Mouse (Mus musculus) gastrocnemius, adult 8-10 months (tissue): Measurements from ENCODE around the gene Lcn2. TPM values are rescaled to one million over a fixed set of nuclear protein-coding genes. Genes with fewer than 3 reads are reported as not detected.

Experiments
- DNase-seq, 2 experiments: peaks; one replicate each; pipeline ENCODE4 v3.0.0; 2022; ENCODE audit warnings: low spot score in 2 of 2
- total RNA-seq, 4 experiments: library from RNA; stranded (reverse); gene quantifications; 2 replicates each; pipeline ENCODE4 v1.2.4; 2022

Lcn2 gene
- total RNA-seq, 4 experiments from 2014 or later: 0.65 to 1.9 TPM; not detected in 2

DNA sequence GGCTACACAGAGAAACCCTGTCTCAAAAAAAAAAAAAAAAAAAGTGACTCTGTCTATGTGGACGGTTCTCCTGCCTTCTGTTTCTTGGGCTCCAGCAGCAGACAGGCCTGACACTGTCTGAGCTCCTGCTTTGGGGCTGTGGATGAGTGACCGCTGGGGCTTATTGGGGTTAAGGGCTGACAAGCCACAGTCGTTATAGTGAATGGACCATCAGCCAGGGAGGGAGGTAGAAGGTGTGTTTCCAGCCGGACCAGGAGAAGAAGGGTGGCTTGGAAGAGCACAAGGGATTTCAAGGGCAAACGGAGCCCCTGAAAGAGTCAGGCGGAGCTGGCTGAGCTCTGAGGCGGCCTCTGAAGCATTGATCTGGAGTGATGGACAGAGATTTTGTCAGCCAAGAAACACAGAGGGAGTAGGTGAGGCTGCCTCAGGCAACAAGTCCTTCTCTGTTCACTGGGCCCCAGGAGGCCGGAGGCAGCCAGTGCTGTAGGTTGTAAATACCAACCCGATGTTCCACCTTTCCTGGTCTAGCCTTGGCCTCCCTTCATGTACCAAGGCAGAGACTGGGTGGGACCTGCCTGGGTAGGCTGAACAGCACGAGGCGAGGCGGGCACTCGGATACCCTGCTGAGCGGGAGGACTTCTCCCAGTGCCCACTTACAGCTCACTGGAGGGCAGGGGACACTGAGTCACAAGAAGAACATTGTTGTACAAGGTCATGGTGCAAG lies 43.3 kb downstream of the Lcn2 start:
- DNase-seq: no peak

DNA sequence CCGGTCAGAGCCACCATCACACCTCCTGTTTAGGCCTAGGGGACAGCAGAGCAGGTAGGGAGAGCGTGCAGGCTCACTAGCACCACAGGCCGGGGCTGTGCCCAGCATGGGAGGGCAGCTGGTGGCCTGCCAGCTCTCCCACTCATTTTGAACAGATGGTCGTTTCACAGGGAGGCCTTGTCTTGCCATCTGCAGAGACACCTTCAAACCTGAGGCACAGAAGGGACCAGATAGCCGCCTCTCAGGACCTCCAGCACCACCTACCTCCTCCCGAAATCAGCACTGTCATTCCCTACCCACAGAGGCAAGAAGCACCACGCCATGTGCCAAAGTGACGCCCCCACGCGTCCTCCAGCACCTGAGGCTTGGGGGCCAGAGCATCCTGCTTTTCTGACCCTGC lies 44.0 kb downstream of the Lcn2 start:
- no peak for DNase-seq

DNA sequence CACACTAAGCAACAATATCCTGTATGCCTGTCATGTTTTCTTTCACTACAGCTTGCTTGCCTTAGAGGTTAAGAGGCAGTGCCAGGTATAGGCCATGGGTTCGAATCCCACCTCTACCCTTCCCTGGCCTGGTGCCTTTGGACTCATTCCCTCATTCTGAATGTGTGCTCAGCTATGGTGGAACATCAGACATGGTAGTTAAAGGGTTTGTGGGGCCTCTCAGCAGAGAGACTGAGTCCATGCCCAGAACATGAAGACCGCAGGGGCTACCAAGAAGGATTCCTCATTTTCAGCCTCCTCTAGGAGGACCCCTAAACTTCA lies 44.7 kb downstream of the Lcn2 start:
- DNase-seq: no peak

DNA sequence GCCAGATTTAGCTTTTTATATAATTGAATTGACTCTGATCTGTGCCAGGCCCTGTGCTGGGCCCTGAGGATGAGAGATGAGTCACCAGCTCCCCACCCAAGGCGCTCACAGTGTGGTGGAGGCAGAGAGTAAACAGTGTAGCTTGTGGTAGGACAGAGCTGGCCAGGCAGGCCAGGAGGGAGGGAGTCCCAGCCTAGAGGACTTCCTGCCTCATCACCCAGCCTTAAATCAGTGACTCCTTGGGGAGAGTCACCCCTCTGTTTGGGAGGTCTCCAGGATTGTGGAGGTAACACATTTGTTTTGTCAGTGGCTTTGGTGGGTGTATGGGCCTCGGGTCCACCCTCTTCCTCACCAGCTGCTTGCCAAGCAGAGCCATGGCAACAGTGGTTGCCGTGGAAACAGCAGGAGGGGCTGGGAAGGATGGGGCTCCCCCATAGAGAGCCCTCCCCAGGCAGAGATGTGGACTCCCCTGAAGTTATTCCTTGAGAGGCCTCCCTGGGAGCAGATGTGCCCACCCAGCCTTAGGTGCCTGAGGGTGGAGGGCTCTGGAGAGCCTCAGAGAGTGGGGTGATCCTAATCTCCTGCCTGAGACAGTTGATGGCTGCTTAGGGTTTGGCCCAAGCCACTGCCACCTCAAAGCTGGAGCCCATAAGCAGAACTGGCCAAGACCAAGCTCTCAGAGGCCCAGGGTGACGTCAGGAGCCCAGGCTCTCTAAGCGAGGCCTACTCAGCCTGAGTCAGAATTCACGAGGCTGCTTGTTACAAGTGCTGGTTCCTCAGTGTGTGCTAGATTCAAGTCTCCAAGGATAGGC lies 45.3 kb downstream of the Lcn2 start:
- peak; percentile 57 to 72 for DNase-seq

DNA sequence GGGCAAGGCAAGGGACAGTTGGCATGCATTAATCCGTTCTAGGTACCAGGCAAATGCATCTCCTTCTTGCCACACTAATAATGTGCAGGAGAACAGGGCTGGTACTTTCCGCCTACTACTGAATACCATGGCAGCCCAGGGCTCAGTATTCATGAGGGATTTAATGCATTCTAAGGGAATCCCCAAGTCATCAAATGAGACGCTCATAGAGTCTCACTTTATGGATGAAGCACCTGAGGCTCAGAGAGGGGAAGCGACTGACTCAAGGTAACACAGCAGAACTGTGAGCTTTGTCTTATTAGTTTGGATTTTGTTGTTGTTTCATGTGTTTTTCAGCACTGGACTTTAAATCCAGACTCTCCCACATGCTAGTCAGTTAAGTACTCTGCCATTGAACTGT lies 46.0 kb downstream of the Lcn2 start:
- DNase-seq: no peak

DNA sequence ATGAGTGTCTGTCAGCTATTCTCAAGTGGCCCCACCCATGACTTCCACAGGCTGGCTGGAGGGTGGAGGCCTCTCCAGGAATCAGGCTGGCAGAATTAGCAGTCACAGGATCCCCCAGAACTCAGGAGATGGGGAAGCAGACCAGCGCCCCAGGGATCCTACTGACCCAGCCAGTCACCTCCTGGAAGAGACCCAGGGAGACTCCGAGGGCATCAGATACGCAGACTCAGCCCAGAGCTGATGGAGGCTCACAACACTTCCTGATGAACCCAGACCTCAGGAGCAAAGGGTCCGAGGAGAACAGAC lies 46.5 kb downstream of the Lcn2 start:
- no peak for DNase-seq

DNA sequence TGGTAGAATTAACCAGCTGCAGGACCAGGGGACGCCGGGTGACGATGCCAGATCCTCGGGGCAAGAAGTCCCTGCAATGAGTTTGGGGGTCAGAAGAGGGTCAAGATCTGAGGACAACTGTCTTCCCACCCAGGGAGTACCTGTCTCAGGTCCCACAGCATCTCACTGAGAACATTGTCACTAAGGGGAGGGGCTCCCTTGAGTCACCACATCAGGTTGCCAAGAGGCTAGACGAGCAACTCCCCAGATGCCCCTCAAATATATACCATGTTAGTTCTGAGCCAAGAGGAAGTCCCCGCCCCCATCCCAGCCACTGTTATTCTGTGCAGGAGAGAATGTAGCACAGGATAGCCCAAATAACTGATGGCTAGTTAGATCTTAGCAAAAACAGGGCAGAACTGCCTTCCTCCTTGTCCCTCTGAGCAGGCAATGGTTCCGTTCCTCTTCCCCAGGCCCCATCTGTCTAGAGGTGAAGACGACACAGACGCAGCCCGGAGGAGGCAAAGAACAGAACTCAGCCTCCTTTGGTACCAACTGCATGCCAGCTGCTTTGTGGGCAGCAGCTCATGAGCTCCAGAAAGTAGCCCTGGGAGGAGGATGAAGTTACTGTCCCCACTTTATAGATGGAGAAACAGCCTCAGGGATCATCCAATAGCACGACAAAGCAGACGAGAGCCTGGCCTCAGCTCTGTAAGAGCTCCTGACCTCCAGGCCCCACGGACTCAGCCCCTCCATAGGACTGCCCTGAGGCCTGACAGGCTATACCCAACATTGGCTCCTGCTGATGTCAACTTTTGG lies 47.0 kb downstream of the Lcn2 start:
- no peak for DNase-seq

DNA sequence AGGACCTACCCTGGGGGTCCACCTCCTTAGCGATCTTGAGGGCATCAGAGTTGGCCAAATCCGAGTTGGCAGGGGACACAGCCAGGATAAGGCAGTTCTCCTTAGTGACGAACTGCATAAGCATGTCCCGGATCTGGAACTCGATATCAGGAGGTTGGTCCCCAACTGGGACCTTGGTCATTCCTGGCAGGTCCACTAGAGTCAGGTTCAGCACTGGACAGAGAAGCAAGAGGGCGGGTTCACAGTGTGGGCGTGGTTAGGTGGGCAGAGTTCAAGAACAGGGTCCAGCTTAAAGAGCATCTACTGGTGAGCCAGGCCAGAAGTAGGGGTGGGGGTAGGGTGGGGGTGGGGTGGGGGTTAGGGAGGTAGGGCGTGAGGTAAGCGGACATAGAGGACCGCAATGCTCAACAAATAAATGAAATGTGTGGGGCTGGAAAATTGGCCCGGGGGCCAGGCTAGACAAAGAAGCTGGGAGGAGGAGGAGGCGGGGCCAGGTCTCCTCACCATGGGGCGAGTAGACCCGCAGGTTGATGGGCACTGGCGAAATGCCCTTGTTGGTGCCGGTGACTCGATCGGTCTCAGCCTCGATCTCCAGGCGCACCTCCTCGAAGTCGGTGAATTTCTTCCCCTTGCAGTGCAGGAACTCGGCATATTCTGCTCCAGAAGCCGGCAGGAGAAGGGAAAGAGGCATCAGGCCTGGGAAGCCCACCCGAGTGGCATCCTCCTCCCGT lies 48.0 kb downstream of the Lcn2 start:
- no peak for DNase-seq

DNA sequence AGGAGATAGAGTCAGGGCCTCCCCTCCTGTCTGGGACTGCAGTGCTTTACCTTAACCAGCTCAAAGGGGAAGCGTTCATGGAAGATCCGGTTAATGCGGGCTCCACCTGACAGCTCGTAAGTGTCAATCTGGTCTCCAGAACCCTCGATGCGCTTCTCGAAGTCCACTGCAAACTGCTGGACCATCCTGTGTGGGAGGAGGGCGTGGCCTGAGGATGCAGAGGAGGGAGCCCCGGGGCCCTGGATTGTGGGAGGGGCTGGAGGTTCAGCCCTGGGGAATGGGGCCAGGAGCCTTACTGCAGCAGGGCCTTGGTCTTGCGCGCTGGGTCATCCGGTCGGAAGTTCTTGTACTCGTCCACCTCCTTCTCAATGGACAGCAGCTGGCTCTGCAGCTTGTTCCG lies 52.2 kb downstream of the Lcn2 start:
- no peak for DNase-seq

Other genes with a start within 250 kb of the Lcn2 start
- gene Prrc2b, start 237.2 kb downstream of the Lcn2 start, total RNA-seq: 10 to 100 TPM; 81.0 to 90.8 (median 85.9) TPM
- 10 to 100 TPM in 3 of 4 experiments, 1 to 10 TPM in 1; 10.0 to 12.5 (median 11.9) TPM for gene Pomt1, start 151.7 kb downstream of the Lcn2 start, total RNA-seq
- 10 to 100 TPM; 10.1 to 10.9 (median 10.7) TPM for gene Uck1, start 128.1 kb downstream of the Lcn2 start, total RNA-seq
- 10 to 100 TPM; 50.1 to 62.3 (median 53.8) TPM for gene Golga2, start 100.9 kb downstream of the Lcn2 start, total RNA-seq
- 100 to 1,000 TPM; 137 to 150 (median 140) TPM for gene Swi5, start 100.2 kb downstream of the Lcn2 start, total RNA-seq
- gene Ciz1, start 35.9 kb downstream of the Lcn2 start, total RNA-seq: 10 to 100 TPM; 18.3 to 28.1 (median 25.8) TPM
- gene Dnm1, start 34.9 kb downstream of the Lcn2 start, total RNA-seq: 1 to 10 TPM; 2.6 to 5.9 (median 3.9) TPM
- 10 to 100 TPM; 40.1 to 46.1 (median 42.3) TPM for gene 1110008P14Rik, start 6.3 kb downstream of the Lcn2 start, total RNA-seq
- 10 to 100 TPM; 33.8 to 40.1 (median 36.1) TPM for gene Ptges2, start 7.6 kb upstream of the Lcn2 start, total RNA-seq
- gene Naif1, start 62.2 kb upstream of the Lcn2 start, total RNA-seq: 1 to 10 TPM; 2.1 to 2.7 (median 2.3) TPM
- 100 to 1,000 TPM in 1 of 4 experiments, 10 to 100 TPM in 3; 48.5 to 113 (median 60.4) TPM for gene Slc25a25, start 63.2 kb upstream of the Lcn2 start, total RNA-seq
- gene Fam102a, start 147.1 kb upstream of the Lcn2 start, total RNA-seq: 1 to 10 TPM; 1.6 to 3.8 (median 2.9) TPM
- 10 to 100 TPM in 3 of 4 experiments, 1 to 10 TPM in 1; 9.2 to 15.0 (median 10.6) TPM for gene Dpm2, start 182.6 kb upstream of the Lcn2 start, total RNA-seq
- gene Pip5kl1, start 186.5 kb upstream of the Lcn2 start, total RNA-seq: not detected
- gene 9430097D07Rik, start 187.4 kb upstream of the Lcn2 start, total RNA-seq: not detected
- 10 to 100 TPM; 11.4 to 15.5 (median 13.8) TPM for gene St6galnac4, start 198.8 kb upstream of the Lcn2 start, total RNA-seq
- 10 to 100 TPM; 48.6 to 61.3 (median 54.9) TPM for gene St6galnac6, start 211.5 kb upstream of the Lcn2 start, total RNA-seq
- gene Ak1, start 233.5 kb upstream of the Lcn2 start, total RNA-seq: 1,000 to 10,000 TPM; 1,455 to 1,877 (median 1,746) TPM